Mouse (Mus musculus): Measurements from ENCODE around the gene Ly6g5c.

Gene Ly6g5c

GRCm38 (mm10) chr17:35080710-35081109 is 27.4 kb upstream of the Ly6g5c start:
- DNase-seq (ENCODE audit: low spot score in 2 of 2), result no peak

- DNase-seq (ENCODE audit: low spot score in 2 of 2), result no peak
These were observed 25.1 kb upstream of the Ly6g5c start for GRCm38 (mm10) chr17:35082841-35083576.

GRCm38 (mm10) chr17:35083929-35084497 is 24.1 kb upstream of the Ly6g5c start:
- no peak for DNase-seq (ENCODE audit: low spot score in 2 of 2)

GRCm38 (mm10) chr17:35085208-35085865 is 22.7 kb upstream of the Ly6g5c start, which contains the start of gene Ly6g6f:
Gene Ly6g6f, minus strand, starts transcription at chr17:35085610.
- DNase-seq (ENCODE audit: low spot score in 2 of 2), result no peak

- no peak for DNase-seq (ENCODE audit: low spot score in 2 of 2)
These were observed 19.9 kb upstream of the Ly6g5c start for GRCm38 (mm10) chr17:35088151-35088550.

- DNase-seq (ENCODE audit: low spot score in 2 of 2), result peak; percentile 94
These were observed 19.0 kb upstream of the Ly6g5c start, which contains the start of gene Abhd16a for GRCm38 (mm10) chr17:35088825-35089644. Gene Abhd16a, plus strand, starts transcription at chr17:35089263.

- DNase-seq (ENCODE audit: low spot score in 2 of 2), result peak; percentile 51 to 61
These were observed 17.7 kb upstream of the Ly6g5c start for GRCm38 (mm10) chr17:35090166-35090932.

- DNase-seq (ENCODE audit: low spot score in 2 of 2), result no peak
These were observed 15.5 kb upstream of the Ly6g5c start for GRCm38 (mm10) chr17:35092403-35093198.

- DNase-seq (ENCODE audit: low spot score in 2 of 2), result no peak
These were observed 13.4 kb upstream of the Ly6g5c start for GRCm38 (mm10) chr17:35094475-35095365.

- no peak for DNase-seq (ENCODE audit: low spot score in 2 of 2)
These were observed 11.5 kb upstream of the Ly6g5c start for GRCm38 (mm10) chr17:35096597-35096996.

- no peak for DNase-seq (ENCODE audit: low spot score in 2 of 2)
These were observed 10.9 kb upstream of the Ly6g5c start for GRCm38 (mm10) chr17:35097164-35097655.

GRCm38 (mm10) chr17:35100196-35100765 is 7.8 kb upstream of the Ly6g5c start:
- no peak for DNase-seq (ENCODE audit: low spot score in 2 of 2)

- no peak for DNase-seq (ENCODE audit: low spot score in 2 of 2)
These were observed 6.9 kb upstream of the Ly6g5c start for GRCm38 (mm10) chr17:35101161-35101560.

GRCm38 (mm10) chr17:35102299-35102698 is 5.8 kb upstream of the Ly6g5c start:
- DNase-seq (ENCODE audit: low spot score in 2 of 2), result no peak

- peak; percentile 19 to 44 for DNase-seq (ENCODE audit: low spot score in 2 of 2)
These were observed 4.8 kb upstream of the Ly6g5c start for GRCm38 (mm10) chr17:35103221-35103690.

GRCm38 (mm10) chr17:35104079-35104478 is 4.0 kb upstream of the Ly6g5c start:
- no peak for DNase-seq (ENCODE audit: low spot score in 2 of 2)

- peak; percentile 26 to 52 for DNase-seq (ENCODE audit: low spot score in 2 of 2)
These were observed 3.3 kb upstream of the Ly6g5c start for GRCm38 (mm10) chr17:35104754-35105153.

GRCm38 (mm10) chr17:35105740-35106389 is 2.2 kb upstream of the Ly6g5c start:
- peak; percentile 27 to 39 for DNase-seq (ENCODE audit: low spot score in 2 of 2)

Data from spleen, postnatal 36 days (tissue).